Mouse (Mus musculus) olfactory bulb, adult 2 months (tissue): ENCODE results near the gene Vrk1.

Experiments used
- CTCF ChIP-seq: fragments of 200-500 bp; IDR thresholded peaks from 2 replicates; pipeline ENCODE4 v1.5.1; 2012; ENCODE audit warnings: low read depth, mild to moderate bottlenecking, low read length, moderate library complexity; ENCODE audit not compliant: insufficient read depth
- POLR2A ChIP-seq: fragments of 200-500 bp; IDR thresholded peaks from 2 replicates; pipeline ENCODE4 v1.6.1; 2012; ENCODE audit warnings: mild to moderate bottlenecking, low read depth, low read length, moderate library complexity; ENCODE audit not compliant: insufficient read depth

GRCm38 (mm10) chr12:106115892-106116206, 105.8 kb downstream of the Vrk1 start:
- no peak for TF ChIP-seq CTCF
- no peak for TF ChIP-seq POLR2A
